Mouse (Mus musculus) MN1 (cell line): Measurements from ENCODE around the gene Fbrsl1.

Experiments
- DNase-seq: peaks from one replicate; pipeline ENCODE4 v3.0.0-alpha.2; 2016; ENCODE audit warnings: low spot score

The Fbrsl1 gene

DNA sequence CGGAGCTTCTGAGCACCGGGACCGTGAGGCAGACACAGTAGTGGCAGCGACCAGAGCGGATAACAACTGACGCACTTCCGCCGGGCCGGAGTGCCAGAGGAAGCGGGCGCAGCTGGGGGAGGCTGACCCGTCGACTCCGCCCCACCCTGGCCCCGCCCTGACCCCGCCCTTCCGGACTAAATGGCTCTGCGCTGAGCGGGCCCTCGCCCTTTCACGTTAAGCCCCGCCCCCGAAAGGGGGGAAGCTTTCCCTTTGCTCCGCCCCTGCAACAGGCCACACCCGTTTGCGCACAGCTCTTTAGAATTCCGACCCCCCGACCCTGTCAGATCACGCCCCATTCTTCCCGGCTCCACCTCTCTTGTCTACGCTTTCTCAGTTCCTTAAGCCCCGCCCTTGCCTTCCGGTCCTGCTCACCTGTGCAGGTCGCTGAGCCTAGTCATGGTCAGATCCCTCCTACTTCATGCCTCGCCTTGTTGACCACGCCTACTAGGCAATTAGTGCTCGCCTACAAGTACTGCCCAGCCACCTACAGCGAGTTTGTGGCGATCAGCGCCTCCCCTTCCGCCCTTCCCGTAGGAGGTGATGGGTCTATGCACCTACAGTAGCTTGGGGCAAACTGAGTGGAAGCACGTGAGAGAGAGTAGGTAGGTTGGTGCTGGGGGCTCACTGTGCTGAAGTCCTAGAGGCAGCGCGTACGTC, at the start of gene Fbrsl1:
Gene Fbrsl1 (minus strand): TSS at position 68 of the 699 bp plus-strand sequence.
- DNase-seq = peak; percentile 95

- DNase-seq = no peak
Measured at GRCm38 (mm10) chr5:110498071-110498470, 49.8 kb upstream of the Fbrsl1 start.

DNA sequence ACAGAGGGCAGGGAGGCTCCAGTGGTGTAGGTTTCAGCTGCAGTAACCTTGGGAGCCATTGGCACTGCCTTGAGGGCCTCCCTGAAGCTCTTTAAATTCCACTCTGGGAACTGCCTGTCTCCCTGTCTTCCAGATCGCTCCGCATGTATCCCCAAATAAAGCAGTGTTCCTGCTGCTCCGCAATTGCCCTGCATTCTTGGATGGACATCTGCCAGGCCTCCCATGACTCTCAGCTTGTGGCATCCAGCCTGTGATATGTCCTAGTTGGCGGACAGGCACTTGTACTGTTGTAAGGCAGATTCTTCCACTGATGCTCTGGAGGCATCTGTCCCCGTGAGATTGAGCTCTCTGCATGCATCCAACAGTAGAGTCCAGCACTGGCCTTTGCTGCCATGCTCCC, 49.3 kb upstream of the Fbrsl1 start:
- DNase-seq = peak; percentile 23

DNA sequence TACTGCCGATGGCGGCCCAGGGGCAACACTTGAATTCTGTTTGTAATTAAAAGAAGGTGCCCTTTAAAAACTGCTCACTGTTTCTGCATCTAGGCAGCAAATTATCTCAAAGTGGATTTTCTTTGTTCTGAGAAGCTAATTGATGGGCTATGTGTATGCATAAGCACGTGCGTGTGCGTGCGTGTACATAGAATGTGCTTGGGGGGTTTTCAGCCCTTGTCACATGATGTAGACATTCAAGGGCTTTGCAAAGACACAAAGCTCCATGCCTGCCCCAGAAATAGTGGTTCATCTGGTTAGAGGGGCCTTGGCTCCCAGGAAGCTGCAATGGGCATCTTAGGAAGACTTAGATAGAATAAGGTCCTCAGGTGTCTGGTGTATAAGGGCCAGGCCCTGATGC, 46.7 kb upstream of the Fbrsl1 start:
- no peak for DNase-seq

- DNase-seq = no peak
Measured at GRCm38 (mm10) chr5:110494396-110494795, 46.1 kb upstream of the Fbrsl1 start.

DNA sequence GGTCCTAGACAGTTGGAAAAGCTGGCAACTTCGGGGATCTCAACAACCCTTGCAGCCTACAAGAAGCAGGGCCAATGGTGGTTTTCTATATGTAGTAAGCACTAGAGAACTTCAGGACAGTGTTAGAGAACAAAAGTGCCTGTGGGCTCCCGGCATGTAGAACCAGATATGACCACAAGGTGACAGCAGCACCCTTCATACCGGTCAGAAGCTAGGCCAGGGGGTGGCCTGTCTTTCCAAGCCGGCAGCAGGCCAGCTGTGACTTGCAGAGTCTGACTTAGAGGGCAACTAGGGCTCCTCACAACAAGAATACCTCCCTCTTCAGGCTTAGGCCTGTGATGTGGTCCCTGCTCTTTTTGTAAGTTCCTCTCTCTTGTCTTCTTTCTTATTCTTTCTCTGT, 45.5 kb upstream of the Fbrsl1 start:
- DNase-seq = peak; percentile 82

GRCm38 (mm10) chr5:110489639-110490038, 41.3 kb upstream of the Fbrsl1 start:
- no peak for DNase-seq

GRCm38 (mm10) chr5:110487943-110488342, 39.6 kb upstream of the Fbrsl1 start:
- DNase-seq = no peak

DNA sequence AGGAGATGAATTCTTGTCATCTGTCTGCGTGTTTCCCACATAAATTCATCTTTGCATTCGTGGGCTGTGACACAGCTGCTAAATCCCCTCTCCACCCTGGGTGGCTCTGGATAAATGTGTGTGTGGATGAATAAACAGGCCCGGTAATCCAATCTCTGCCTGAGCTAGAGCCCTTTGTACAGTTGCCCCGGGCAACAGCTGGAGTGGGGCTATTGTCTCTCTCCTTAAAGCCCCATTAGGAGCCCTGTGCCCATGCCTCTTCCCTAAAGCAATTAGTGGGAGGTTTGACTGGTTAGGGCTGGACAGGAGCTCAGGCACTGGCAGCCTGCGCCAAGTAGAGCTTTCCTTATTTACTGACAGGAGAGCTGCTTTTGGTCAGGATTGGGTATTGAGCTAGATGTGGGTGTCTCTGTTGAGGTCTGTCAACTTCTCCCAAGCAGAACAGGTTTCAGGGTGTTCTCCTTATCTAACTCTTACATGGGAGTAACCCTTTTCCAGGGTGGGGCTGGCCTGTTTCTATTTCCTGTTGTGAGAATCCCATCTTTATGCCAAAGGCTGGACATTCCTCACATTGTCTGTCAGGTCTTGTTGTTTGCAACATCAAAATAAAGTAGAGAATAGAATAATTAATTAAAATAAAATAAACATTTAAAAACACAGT, 38.5 kb upstream of the Fbrsl1 start:
- DNase-seq = peak; percentile 24

DNA sequence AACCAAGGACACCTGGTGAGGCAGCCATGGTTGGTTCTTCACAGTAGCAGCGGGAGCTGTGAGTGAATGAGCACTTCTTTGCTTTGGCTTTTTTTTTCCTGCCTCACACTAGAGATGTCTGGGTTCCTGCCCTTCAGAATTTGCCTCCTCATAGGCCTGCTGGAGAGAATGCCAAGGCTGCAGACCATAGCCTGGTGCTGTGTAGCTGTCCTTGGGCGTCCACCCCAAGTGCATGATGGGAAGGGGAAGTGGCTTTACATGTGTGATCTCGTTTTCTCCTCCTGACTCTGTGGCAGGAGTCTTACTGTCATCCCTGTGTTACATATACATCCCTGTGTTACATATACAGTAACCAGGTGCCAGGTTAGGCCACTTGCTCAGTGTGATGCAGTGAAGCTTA, 36.4 kb upstream of the Fbrsl1 start:
- no peak for DNase-seq

- no peak for DNase-seq
Measured at GRCm38 (mm10) chr5:110479228-110479627, 30.9 kb upstream of the Fbrsl1 start.

- DNase-seq = no peak
Measured at GRCm38 (mm10) chr5:110474156-110474555, 25.9 kb upstream of the Fbrsl1 start.

GRCm38 (mm10) chr5:110472834-110473233, 24.5 kb upstream of the Fbrsl1 start:
- no peak for DNase-seq

DNA sequence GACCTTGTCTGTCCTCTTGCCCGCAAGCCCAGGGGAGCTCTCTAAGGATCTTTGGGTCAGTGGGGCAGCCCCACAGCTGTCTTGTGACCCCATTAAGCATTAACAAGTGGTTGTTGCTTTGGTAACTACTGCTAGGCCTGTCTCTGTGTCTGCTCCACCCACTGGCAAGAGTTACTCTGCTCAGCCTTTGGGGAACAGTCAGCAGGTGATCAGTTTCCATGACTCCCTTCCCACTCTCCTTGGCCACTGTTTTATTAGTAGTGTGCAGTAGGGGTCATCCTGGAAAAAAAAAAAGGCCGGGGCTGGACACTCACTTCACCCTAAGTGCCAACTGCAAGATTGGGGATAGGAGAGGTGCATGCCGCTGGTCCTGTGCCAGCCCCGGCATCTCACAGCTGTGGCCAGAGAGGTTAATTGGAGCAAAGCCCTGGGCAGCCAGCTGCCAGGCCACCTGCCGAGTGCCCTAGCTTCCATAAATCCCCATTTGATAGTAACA, 23.7 kb upstream of the Fbrsl1 start:
- peak; percentile 29 for DNase-seq

DNA sequence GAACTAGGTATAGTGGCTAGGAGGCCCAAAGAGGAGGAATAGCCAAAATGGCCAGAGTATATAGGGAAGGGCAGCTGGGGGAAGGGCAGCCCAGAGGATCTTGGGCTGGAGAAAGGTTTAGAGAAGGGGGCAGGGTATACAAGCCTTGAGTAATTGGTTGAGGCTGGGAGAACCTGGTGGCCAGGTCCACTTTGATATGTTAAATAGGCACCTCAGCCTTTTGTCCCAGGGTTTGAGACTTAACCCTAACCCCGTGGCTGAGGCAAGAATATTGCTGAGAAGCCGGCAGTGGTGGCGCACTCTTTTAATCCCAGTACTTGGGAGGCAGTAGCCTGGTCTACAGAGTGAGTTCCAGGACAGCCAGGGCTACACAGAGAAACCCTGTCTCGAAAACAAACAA, 23.0 kb upstream of the Fbrsl1 start:
- no peak for DNase-seq

- DNase-seq = no peak
Measured at GRCm38 (mm10) chr5:110469227-110469925, 21.1 kb upstream of the Fbrsl1 start.

DNA sequence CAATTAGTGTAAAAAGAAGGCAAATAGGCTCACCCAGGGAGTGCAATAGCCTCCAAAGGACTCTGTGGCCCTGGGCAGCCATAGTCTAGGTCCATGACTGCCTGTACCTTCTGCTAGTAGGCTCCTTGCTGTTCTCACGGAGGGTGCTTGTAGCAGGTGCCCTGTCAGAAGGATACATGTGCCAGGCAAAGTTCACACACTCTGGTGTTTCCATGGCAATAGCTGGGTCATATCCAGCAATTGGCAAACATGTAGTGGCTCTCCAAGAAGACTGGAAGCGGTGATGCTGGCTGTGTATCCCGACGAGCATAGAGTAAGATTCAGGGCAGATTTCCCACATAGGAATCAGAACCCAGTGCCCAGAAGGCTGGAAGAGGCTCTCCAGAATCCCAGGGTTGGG, 20.0 kb upstream of the Fbrsl1 start:
- DNase-seq = no peak

GRCm38 (mm10) chr5:110467725-110468124, 19.4 kb upstream of the Fbrsl1 start:
- DNase-seq = no peak

DNA sequence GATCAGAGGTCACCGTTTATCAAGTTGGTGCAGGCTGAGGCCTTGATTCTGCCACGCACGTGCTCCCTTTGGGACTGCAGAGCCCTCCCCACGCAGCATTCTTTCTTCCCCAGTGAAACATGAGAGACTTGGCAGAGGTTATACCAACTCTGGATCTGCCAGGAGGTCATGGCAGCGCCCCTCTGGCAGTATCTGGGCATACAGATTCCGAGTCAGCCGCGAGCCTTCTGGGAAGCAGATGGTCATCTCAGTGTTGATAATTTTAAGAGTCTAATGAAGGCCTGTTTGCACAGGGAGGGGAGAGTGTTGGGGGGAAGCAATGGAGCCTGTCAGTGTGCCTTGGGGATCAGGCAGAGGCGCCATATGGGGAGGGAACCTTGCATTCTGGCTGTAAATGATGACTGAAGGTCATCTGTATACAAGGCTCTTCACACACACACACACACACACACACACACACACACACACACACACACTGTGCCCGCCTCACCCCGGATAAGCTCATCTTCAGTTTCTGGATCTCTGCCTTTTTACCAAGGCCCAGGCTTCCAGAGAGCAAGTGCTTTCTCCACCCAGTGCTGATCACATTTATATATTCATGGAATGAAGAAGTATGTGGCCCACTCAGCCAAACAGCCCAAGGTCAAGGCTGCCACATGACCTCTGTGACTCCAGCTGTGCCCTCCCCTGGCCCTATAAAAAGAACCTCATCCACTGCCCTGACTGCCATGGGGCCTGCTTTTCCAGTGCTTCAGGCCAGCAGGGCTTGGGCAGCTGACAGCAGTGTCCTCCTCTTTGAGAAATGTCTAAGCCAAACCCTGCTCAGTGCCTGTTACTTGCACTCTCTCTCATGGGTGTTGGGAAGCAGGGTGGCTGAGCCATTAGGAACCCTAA, 18.5 kb upstream of the Fbrsl1 start:
- no peak for DNase-seq

GRCm38 (mm10) chr5:110462646-110463045, 14.3 kb upstream of the Fbrsl1 start:
- DNase-seq = no peak

DNA sequence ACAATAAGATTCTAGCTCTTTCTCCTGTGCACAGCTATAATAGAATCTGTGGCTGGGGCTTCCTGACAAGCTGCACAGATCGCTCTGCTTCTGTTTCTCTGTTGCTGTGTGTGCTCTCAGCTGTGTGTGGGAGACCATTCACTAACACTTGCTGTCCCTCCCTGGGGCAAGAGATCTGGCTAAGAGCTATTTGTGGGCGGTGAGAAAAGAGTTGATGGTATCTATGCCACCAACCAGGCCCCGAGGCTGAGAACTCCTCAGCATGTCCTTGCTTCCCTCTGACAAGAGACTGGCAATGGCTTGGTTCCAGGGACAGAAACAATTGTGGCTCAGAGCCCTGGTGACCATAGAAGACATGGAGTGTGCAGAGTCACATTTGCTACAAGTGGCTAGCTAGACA, 10.6 kb upstream of the Fbrsl1 start:
- DNase-seq = peak; percentile 33

GRCm38 (mm10) chr5:110455272-110455671, 7.0 kb upstream of the Fbrsl1 start:
- DNase-seq = no peak
